Mouse (Mus musculus) fibroblast of lung, adult 2 months (primary cell): ENCODE data around the gene Nek1.
"Not testable (repeated sequence)": the region's sequence is repeated elsewhere in the genome, so short reads cannot be mapped to it uniquely, and the experiment has no call there.

Source experiments
- DNase-seq: peaks from one replicate; pipeline ENCODE4 v3.0.0-alpha.2; 2011; ENCODE audit warnings: low read depth

The Nek1 gene

GRCm38 (mm10) chr8:60984260-60985010, 8.6 kb upstream of the Nek1 start:
- DNase-seq, result not testable (repeated sequence)

DNA sequence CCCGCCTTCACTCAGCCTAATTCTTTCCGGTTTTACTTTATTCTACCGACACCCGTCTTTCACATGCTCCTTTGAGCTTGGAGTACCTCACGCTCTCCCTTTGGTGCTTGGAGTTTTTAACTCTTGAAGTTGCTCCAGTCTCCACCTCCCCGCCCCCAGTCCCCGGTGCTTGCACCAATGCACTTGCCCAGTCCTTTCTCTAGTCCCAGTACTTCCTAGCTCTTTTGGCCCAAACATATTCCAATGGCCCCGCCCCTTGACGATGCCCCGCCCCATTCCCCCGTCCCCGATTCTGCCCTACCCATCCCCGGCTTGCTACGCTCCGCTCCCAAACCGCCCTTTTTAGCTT, 460 bp upstream of the Nek1 start:
- peak; percentile 49 for DNase-seq

GRCm38 (mm10) chr8:60993639-60993986, 618 bp downstream of the Nek1 start:
- peak; percentile 3 for DNase-seq

DNA sequence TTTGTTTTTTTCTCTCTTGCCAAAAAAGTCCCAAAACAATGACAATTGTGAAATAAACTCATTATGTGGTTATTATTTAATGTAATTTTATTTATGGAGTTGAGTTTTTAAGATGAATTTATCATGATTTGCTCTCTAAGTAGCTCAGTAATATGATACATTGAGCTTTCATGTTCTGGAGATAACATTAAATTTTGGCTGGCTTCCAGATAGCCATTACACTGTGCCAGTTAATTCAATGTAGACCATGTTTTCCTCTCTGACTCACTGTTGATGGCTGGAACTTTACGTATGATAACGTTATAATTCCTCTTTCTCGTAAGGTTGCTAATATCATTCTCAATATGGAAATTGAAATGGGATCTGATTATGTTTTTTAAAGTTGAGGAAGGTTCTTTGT, 3.5 kb downstream of the Nek1 start:
- no peak for DNase-seq

DNA sequence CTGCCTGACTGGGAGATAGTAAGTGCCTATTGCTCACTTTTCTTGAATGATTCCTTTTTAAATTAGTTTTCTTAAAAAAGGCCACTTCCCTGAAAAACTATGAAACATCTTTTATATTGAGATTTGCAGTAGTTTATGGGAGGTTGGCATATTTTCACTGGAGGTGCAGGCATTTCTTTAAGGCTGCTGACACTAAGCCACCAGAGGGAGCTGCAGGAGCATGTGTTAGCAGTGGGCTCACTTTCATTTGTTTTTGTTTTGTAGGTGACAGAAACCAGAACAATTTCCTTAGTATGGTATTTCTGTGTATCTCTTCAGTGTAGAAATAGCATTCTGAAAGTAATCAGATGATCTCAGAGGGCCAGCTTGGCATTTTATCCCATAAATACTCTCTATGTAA, 49.0 kb downstream of the Nek1 start:
- no peak for DNase-seq

GRCm38 (mm10) chr8:61043874-61044273, 50.9 kb downstream of the Nek1 start:
- DNase-seq, result no peak

DNA sequence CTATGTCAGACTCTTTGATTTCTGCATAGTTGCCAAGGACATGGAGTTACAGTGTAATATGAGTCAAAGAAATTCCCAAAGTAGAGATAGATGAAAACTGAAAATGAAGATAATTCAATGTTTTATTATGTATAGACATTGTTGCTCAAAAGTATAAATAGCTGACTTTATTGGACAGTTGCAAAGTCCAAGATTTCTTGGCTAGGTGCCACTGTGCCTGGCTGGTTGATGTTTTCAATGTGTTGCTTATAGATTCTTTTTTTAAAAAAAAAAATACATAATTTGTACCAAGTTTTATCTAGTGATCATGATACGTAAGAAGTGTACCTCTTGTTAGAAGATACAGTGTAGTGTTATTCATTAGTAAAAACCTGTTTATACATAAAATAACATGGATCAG, 53.8 kb downstream of the Nek1 start:
- no peak for DNase-seq

GRCm38 (mm10) chr8:61053017-61053416, 60.0 kb downstream of the Nek1 start:
- DNase-seq, result no peak

DNA sequence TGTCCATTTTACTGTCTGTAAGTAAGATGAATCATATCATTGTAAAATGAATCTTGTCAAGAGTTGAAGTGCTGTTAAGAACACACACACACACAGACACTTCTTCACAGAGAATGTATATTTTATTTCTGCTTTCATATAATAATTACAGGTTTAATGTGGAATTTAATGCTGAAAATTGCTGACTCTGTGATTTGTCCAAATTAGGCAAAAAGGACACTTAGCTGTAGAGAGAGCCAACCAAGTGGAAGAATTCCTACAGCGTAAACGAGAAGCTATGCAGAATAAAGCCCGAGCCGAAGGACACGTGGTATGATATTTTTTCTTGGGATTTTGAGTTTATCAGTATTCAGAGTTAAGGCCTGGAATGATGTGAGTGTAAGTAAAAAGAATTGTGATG, 61.3 kb downstream of the Nek1 start:
- no peak for DNase-seq

GRCm38 (mm10) chr8:61056997-61057396, 64.0 kb downstream of the Nek1 start:
- no peak for DNase-seq

- no peak for DNase-seq
These were observed 66.1 kb downstream of the Nek1 start for GRCm38 (mm10) chr8:61059143-61059542.

DNA sequence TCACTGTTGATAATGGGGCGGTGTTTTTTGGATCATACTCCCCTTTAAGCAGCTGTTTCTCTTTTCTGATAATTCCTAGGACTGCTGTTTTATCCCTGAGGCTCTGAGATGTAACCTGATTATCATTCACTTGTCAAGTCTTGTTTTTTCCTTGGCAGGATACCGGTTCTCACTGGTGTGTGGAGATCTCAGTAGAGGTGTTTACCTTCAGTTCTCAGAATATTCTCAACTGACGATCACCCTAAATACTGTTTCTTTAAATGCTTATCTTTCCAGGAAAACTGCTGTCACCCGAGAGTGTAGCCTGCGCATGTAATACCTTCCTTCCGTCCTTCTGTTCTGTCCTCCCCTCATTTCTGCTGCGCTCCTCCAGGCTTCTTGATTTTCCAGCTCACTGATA, 67.4 kb downstream of the Nek1 start:
- no peak for DNase-seq

- no peak for DNase-seq
These were observed 82.1 kb downstream of the Nek1 start for GRCm38 (mm10) chr8:61075059-61075458.

DNA sequence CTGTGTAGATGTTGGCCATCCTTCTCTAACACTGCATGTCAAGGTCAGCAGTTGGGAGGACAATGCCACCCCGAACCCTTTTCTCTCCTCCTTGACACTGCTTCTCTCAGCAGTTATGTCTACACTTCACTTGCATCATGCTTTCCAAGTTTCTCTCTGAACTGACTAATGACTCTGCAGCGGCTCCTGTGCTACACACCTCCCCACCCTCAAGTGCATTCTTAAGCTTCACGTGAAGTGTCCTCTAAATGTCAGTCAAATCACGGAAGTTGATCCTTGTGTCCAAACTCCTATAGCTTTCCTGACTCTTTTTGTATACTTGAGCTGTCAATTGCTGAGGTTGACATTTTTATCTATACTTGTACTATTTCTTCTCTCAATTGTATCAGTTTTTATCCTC, 117.5 kb downstream of the Nek1 start:
- DNase-seq, result no peak

- DNase-seq, result peak; percentile 58
These were observed 118.9 kb downstream of the Nek1 start for GRCm38 (mm10) chr8:61111940-61112339.

DNA sequence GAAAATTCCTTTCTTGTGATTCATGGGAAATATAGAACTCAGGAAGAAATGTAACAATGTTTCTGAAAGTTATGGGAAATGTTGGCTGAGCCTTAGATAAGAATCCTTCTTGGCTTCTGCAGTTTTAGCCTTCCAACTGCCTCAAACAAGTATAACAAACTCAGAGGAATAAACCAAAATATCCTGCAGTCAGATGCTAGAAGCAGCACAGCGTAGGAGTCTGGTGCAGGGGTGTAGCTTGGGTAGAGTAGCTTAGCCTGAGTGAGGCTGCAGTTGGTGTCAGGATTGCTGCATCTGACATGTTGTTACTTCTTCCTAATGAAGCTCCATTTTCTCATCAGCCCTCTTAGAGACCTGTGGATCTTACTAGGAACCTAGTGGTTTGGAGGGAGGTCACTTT, 128.6 kb downstream of the Nek1 start:
- no peak for DNase-seq

DNA sequence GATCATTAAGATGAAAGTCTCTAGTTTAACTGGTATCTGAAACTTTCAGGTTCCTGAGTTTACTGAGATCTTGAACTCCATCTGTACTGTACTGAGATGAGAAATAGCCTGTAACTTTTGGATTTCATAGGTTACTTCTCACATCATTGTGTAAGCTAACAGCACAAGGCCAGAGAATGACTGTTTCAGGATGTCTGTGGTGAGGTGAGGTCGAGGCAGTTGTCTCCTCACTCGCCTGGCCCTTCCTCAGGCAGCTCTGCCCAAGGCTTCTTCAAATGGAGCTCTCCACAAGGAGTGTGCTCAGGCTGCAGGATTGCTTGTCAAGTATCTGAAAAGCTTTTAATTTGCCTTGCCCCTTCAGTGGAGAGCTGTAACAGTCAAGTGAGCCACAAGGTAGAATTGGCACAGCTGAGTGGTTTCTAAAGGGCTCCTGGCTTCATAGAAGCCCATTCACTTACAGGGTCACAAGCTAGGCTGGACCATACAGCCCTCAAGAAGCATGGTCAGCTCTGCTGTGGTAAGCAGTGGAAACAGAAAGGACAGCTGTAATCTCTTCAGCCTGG, 134.4 kb downstream of the Nek1 start:
- DNase-seq, result no peak

DNA sequence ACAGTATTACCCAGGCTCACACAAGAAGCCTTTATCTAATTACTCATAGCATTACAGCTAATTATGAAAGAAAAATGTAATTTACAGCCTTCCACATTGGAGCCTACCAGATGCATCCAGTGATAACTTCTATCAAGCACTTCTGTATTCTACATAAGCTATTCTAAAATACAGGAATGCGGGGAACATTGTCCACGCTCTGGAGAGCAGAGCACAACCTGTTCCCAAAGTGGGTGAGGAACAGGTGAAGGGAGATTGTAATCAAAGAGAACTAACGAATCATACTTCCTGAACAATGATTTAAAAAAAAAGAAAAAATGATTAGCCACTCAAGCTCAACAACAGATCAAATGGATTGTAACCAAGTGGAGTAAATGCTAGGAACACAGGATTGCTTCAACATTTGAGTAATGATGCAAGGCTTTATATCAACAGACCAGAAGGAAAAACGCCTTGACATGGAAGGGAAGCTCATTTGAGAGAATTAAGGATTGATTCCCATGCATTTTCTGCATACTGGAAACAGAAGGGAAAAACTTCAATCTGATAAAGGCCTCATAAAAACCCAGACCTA, 139.7 kb downstream of the Nek1 start:
- DNase-seq, result no peak

GRCm38 (mm10) chr8:61141869-61142268, 148.9 kb downstream of the Nek1 start:
- DNase-seq, result no peak

- DNase-seq, result no peak
These were observed 149.3 kb downstream of the Nek1 start for GRCm38 (mm10) chr8:61142302-61142701.

DNA sequence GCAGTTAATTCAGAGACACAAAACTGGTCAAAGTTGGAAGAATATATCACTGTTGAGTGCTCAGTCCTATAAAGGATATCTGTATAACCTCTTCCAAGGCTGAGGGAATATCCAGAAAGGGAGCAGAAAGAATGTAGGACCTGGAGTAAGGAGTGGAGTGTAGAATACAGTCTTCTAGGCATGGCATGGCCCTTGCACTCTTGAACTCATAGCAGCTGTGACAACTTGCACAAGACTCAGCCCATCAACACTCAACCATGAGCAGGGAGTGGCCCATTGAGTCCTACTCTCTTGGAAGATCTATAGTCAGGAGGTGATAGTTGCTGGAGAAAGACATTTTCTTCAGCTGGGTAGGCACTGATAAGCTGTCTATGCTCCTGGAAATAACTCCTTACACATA, 149.8 kb downstream of the Nek1 start:
- DNase-seq, result no peak

- DNase-seq, result no peak
These were observed 155.7 kb downstream of the Nek1 start for GRCm38 (mm10) chr8:61148728-61149127.

- DNase-seq, result no peak
These were observed 157.6 kb downstream of the Nek1 start for GRCm38 (mm10) chr8:61150596-61150995.

- peak; percentile 17 for DNase-seq
These were observed 163.4 kb downstream of the Nek1 start for GRCm38 (mm10) chr8:61156406-61156805.
